Mouse (Mus musculus) urinary bladder, postnatal 4 days (tissue): ENCODE data around the gene Gja3.
"Not testable (repeated sequence)": the region's sequence is repeated elsewhere in the genome, so short reads cannot be mapped to it uniquely, and the experiment has no call there.

Experiments
- DNase-seq, 2 experiments: peaks; one replicate each; pipeline ENCODE4 v3.0.0; 2021 to 2022; ENCODE audit warnings: low spot score in 2 of 2

Gene Gja3

GRCm38 (mm10) chr14:57034926-57035498, 22.9 kb downstream of the Gja3 start:
- DNase-seq, result no peak

DNA sequence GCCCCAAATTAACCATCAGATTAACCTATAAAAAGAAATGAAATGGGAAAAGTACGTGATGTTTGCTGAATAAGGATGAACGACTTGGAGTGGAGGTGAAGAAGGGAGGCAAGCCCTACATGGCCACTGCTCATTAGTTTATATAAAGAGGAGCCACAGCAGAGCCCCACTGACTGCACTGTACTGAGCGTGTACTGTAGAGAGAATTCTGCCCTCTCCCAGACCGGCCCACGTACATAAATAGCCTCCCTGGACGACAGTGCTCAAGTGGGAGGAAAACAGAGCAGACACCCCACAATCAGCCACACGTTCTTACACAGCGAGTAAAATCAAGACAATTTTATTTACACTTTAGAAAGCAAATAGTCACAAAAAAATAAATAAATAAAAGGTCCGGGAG, 23.8 kb downstream of the Gja3 start:
- DNase-seq, result no peak

- no peak for DNase-seq
These were observed 25.1 kb downstream of the Gja3 start for GRCm38 (mm10) chr14:57032850-57033249.

- no peak for DNase-seq
These were observed 39.5 kb downstream of the Gja3 start for GRCm38 (mm10) chr14:57018436-57018835.

- not testable (repeated sequence) for DNase-seq
These were observed 41.1 kb downstream of the Gja3 start for GRCm38 (mm10) chr14:57016806-57017205.

- DNase-seq, result no peak
These were observed 69.3 kb downstream of the Gja3 start for GRCm38 (mm10) chr14:56988621-56989020.
